Mouse (Mus musculus): ENCODE results near the gene St6galnac6. TPM values are rescaled to one million over a fixed set of nuclear protein-coding genes. Genes with fewer than 3 reads are reported as not detected.
A peak's percentile ranks its signal among the peaks of the same experiment; 100 is the strongest.

St6galnac6 gene
- 4.8 to 11.1 TPM (median 10.5 TPM) in 3 replicates for total RNA-seq (2017)

GRCm38 (mm10) chr2:32599409-32599808 lies at the start of gene St6galnac6:
TSS of gene St6galnac6 (plus strand) at chr2:32599709.
- no peak for ATAC-seq (replicated peaks; ENCODE audit: insufficient number of reproducible peaks, low FRiP score, low TSS enrichment, poor library complexity, severe bottlenecking)

GRCm38 (mm10) chr2:32549764-32550163 lies 49.7 kb upstream of the St6galnac6 start:
- ATAC-seq (replicated peaks; ENCODE audit: insufficient number of reproducible peaks, low FRiP score, low TSS enrichment, poor library complexity, severe bottlenecking) = no peak

- ATAC-seq (replicated peaks; ENCODE audit: insufficient number of reproducible peaks, low FRiP score, low TSS enrichment, poor library complexity, severe bottlenecking) = no peak
Measured at GRCm38 (mm10) chr2:32551236-32551635, 48.3 kb upstream of the St6galnac6 start.

- no peak for ATAC-seq (replicated peaks; ENCODE audit: insufficient number of reproducible peaks, low FRiP score, low TSS enrichment, poor library complexity, severe bottlenecking)
Measured at GRCm38 (mm10) chr2:32553592-32554148, 45.8 kb upstream of the St6galnac6 start.

- no peak for ATAC-seq (replicated peaks; ENCODE audit: insufficient number of reproducible peaks, low FRiP score, low TSS enrichment, poor library complexity, severe bottlenecking)
Measured at GRCm38 (mm10) chr2:32555484-32555883, 44.0 kb upstream of the St6galnac6 start.

GRCm38 (mm10) chr2:32556019-32556418 lies 43.5 kb upstream of the St6galnac6 start:
- ATAC-seq (replicated peaks; ENCODE audit: insufficient number of reproducible peaks, low FRiP score, low TSS enrichment, poor library complexity, severe bottlenecking) = no peak

GRCm38 (mm10) chr2:32559570-32559969 lies 39.9 kb upstream of the St6galnac6 start:
- ATAC-seq (replicated peaks; ENCODE audit: insufficient number of reproducible peaks, low FRiP score, low TSS enrichment, poor library complexity, severe bottlenecking) = no peak

GRCm38 (mm10) chr2:32566536-32567063 lies 32.9 kb upstream of the St6galnac6 start:
- peak; percentile 53 for ATAC-seq (replicated peaks; ENCODE audit: insufficient number of reproducible peaks, low FRiP score, low TSS enrichment, poor library complexity, severe bottlenecking)

- no peak for ATAC-seq (replicated peaks; ENCODE audit: insufficient number of reproducible peaks, low FRiP score, low TSS enrichment, poor library complexity, severe bottlenecking)
Measured at GRCm38 (mm10) chr2:32568149-32568548, 31.4 kb upstream of the St6galnac6 start.

GRCm38 (mm10) chr2:32568941-32569340 lies 30.6 kb upstream of the St6galnac6 start:
- no peak for ATAC-seq (replicated peaks; ENCODE audit: insufficient number of reproducible peaks, low FRiP score, low TSS enrichment, poor library complexity, severe bottlenecking)

GRCm38 (mm10) chr2:32570698-32571494 lies 28.6 kb upstream of the St6galnac6 start, which contains the start of gene Dpm2:
TSS of gene Dpm2 (plus strand) at chr2:32570858.
- peak; percentile 88 for ATAC-seq (replicated peaks; ENCODE audit: insufficient number of reproducible peaks, low FRiP score, low TSS enrichment, poor library complexity, severe bottlenecking)

- ATAC-seq (replicated peaks; ENCODE audit: insufficient number of reproducible peaks, low FRiP score, low TSS enrichment, poor library complexity, severe bottlenecking) = no peak
Measured at GRCm38 (mm10) chr2:32572196-32572595, 27.3 kb upstream of the St6galnac6 start.

- no peak for ATAC-seq (replicated peaks; ENCODE audit: insufficient number of reproducible peaks, low FRiP score, low TSS enrichment, poor library complexity, severe bottlenecking)
Measured at GRCm38 (mm10) chr2:32574497-32574896, 25.0 kb upstream of the St6galnac6 start, which contains the start of gene Pip5kl1. TSS of gene Pip5kl1 (plus strand) at chr2:32574797.

- no peak for ATAC-seq (replicated peaks; ENCODE audit: insufficient number of reproducible peaks, low FRiP score, low TSS enrichment, poor library complexity, severe bottlenecking)
Measured at GRCm38 (mm10) chr2:32574901-32575585, 24.5 kb upstream of the St6galnac6 start.

GRCm38 (mm10) chr2:32575586-32576160 lies 23.8 kb upstream of the St6galnac6 start, which contains the start of gene 9430097D07Rik:
TSS of gene 9430097D07Rik (minus strand) at chr2:32575684.
- no peak for ATAC-seq (replicated peaks; ENCODE audit: insufficient number of reproducible peaks, low FRiP score, low TSS enrichment, poor library complexity, severe bottlenecking)

GRCm38 (mm10) chr2:32576532-32576931 lies 23.0 kb upstream of the St6galnac6 start:
- no peak for ATAC-seq (replicated peaks; ENCODE audit: insufficient number of reproducible peaks, low FRiP score, low TSS enrichment, poor library complexity, severe bottlenecking)

- no peak for ATAC-seq (replicated peaks; ENCODE audit: insufficient number of reproducible peaks, low FRiP score, low TSS enrichment, poor library complexity, severe bottlenecking)
Measured at GRCm38 (mm10) chr2:32578146-32579046, 21.1 kb upstream of the St6galnac6 start.

Data from monocyte, adult 5-6 weeks (primary cell).